Mouse (Mus musculus) heart, postnatal 14 days (tissue): ENCODE measurements around the gene Nostrin. TPM values are rescaled to one million over a fixed set of nuclear protein-coding genes. Genes with fewer than 3 reads are reported as not detected.
A peak's percentile ranks its signal among the peaks of the same experiment; 100 is the strongest.

Experiments used
- DNase-seq, 2 experiments: peaks; one replicate each; pipeline ENCODE4 v3.0.0; 2021 to 2022
- intact Hi-C: fragments of 180-260 bp; cut with DNase I; formaldehyde crosslinking; loops from one replicate; pipeline ENCODE4 v1.15.1; 2025
- long read RNA-seq, 2 experiments: library from polyadenylated mRNA; stranded (forward); transcript quantifications; one replicate each; pipeline ENCODE4 v2.0.0; 2021
- total RNA-seq, 2 experiments: library from RNA; stranded (reverse); gene quantifications; 2 replicates each; pipeline ENCODE4 v1.2.3; 2021

Nostrin gene
- 1 to 10 TPM; 8.1 to 8.6 TPM for total RNA-seq
- long read RNA-seq, experiment 1, transcript Nostrin-201 (16 exons, 1,808 nt), result major isoform, 12 of 13 reads
- long read RNA-seq, experiment 1, partial matches to known transcripts, result 1 of 13 reads
- long read RNA-seq, experiment 1, other reads (novel, unspliced or antisense), result 0 of 13 reads
- long read RNA-seq, experiment 2, transcript Nostrin-201 (16 exons, 1,808 nt), result major isoform, 9 of 9 reads
- long read RNA-seq, experiment 2, partial matches to known transcripts, result 0 of 9 reads
- long read RNA-seq, experiment 2, other reads (novel, unspliced or antisense), result 0 of 9 reads

- peak; percentile 25 to 32 for DNase-seq
- intact Hi-C loops, result loop anchor here (5.0 kb wide), 1 partner anchor 71 kb away; the partner anchor contains the start of gene Spc25
Observed at GRCm38 (mm10) chr2:69135661-69136576, at the start of gene Nostrin. Nostrin (plus strand) TSS chr2:69135800.

GRCm38 (mm10) chr2:69086505-69087260, 48.9 kb upstream of the Nostrin start:
- DNase-seq, result no peak
- intact Hi-C loops, result no loop called here

GRCm38 (mm10) chr2:69095836-69096235, 39.8 kb upstream of the Nostrin start:
- no peak for DNase-seq
- intact Hi-C loops, result no loop called here

DNA sequence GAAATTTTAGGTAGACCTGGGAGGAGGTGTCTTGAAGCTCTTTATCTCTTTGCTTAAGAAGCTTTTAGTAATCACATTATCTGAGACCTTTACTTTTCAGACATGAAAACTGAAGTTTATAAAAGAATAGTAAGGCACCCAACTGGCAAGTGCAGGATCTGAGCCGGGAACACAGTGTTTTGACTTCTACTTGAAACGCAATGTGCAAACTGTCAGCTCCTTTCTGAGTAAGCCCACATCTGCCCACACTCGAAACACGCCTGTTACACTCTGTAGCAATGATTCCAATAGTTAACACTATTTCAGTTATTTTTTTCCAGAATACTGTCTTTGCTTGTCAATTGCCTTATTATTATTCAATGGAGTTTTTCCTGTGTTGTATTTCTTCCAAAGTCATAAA, 38.8 kb upstream of the Nostrin start:
- no peak for DNase-seq

GRCm38 (mm10) chr2:69097526-69097925, 38.1 kb upstream of the Nostrin start:
- DNase-seq, result no peak
- intact Hi-C loops, result no loop called here

More for the DNA sequence above, 38.8 kb upstream of the Nostrin start:
- intact Hi-C loops, result no loop called here

DNA sequence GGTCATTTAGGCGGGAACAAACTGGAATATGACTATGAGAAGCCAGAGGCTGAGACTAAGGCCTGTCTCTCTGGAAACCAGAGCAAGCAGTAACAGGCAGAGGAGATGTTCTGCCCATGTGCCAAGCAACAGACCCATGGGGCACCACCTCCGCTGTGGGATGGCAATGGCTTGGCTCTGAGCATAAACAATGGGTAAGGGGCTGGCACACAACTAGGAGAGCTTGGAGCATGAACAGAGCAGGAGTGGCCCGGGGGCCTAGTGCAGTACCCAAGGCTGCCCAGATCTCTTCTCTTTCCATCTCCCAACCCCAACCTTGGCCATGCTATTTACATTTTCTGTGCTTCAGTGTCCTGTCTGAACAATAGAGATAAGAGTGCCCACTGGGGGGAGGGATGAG, 36.9 kb upstream of the Nostrin start:
- intact Hi-C loops, result no loop called here
- DNase-seq, result no peak

GRCm38 (mm10) chr2:69099147-69099546, 36.5 kb upstream of the Nostrin start:
- no peak for DNase-seq
- intact Hi-C loops, result no loop called here

DNA sequence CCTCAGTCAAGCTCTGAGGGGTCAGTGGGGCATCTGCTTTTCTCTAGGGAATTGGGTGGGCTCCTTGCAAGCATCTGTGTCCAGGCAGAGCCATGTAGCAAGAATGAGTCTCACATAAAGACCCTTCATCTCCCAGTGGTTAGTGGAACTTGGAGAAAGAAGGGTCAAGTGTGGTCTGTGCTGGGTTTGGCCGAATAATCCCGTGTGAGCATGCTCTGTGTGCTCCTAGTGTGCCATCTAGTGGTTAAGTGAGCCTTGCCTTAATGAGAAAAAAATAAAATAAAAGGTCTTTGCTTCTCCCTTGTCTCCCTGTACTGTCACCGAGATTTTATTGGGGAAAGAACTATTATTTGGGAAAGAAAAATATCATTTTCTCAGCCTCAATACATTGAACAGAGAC, 34.9 kb upstream of the Nostrin start:
- intact Hi-C loops, result loop anchor here (1.0 to 5.0 kb wide), 3 partner anchors 58 to 538 kb away; no protein-coding TSS in a partner anchor
- peak; percentile 29 to 66 for DNase-seq

DNA sequence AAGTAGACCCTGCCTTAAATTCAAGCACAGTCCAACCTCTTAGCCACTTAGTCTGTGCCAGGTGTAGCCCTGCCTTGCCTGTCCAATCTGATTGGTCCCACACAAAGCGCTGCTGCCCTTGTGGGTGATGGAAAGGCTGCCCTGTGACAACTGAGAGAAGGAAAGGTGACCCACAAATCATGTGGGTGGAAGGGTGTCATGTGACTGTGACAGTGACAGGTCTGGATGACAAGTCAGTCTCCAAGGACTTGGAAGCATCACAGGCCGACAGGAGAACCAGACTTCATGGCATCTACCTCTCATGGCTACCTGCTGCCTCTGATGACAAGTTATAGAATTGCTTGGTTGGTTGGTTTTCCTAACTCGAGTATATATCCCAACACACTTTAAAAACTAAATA, 32.1 kb upstream of the Nostrin start:
- intact Hi-C loops, result loop anchor here (5.0 kb wide), 2 partner anchors 61 to 541 kb away; no protein-coding TSS in a partner anchor

DNA sequence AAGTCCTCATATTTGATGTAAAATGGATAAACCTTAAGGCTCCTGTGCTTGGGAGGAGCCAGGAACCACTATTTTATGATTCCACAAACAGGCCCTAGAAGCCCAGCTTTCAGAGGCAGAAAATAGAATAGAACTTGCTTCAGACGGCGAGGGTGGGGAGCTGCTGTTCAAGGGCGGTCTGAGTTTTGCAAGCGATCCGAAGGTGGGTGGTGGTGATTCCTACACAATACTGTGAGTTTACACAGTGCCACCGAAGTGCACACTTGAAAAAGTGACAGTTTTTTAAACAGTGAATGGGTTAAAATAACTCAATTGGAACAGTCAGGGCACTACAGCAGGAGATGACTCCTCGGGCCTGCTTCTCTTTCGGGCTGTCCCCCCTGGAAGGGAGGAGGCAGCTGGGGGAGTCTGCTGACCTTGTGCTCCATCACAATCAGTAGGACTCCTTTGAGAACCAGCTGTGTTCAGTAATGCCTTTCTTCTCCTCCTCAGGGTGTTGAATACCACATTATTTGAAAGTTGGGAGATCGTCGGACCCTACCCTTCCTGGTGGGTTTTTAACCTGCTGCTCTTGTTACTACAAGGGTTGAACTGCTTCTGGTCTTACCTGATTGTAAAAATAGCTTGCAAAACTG, 31.0 kb upstream of the Nostrin start:
- intact Hi-C loops, result loop anchor here (5.0 kb wide), 2 partner anchors 62 to 542 kb away; no protein-coding TSS in a partner anchor
- DNase-seq, result no peak

More for the DNA sequence above, 32.1 kb upstream of the Nostrin start:
- no peak for DNase-seq

- no peak for DNase-seq
- intact Hi-C loops, result no loop called here
Observed at GRCm38 (mm10) chr2:69109246-69109645, 26.4 kb upstream of the Nostrin start.

GRCm38 (mm10) chr2:69109710-69110109, 25.9 kb upstream of the Nostrin start:
- peak in 1 of 2 experiments; percentile 29 for DNase-seq
- intact Hi-C loops, result no loop called here

DNA sequence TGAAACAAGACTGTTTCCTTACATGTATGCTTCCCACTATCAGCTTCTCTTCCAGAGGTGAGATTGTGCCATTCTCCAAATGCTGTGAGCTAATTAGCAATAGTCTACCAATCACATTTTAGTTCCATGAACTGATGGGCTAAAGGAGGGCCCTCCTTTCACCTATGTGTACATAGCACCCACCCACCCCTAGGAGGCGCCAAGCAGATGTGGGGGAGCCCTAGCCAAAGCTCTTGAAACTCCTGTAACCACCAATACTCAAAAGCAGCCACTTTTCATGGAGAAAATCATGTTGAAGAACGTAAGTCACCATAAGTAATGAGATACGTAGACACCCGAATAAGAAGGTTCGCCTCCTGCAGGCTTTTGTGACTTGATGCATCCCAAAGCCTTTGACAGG, 23.0 kb upstream of the Nostrin start:
- intact Hi-C loops, result no loop called here
- DNase-seq, result no peak

DNA sequence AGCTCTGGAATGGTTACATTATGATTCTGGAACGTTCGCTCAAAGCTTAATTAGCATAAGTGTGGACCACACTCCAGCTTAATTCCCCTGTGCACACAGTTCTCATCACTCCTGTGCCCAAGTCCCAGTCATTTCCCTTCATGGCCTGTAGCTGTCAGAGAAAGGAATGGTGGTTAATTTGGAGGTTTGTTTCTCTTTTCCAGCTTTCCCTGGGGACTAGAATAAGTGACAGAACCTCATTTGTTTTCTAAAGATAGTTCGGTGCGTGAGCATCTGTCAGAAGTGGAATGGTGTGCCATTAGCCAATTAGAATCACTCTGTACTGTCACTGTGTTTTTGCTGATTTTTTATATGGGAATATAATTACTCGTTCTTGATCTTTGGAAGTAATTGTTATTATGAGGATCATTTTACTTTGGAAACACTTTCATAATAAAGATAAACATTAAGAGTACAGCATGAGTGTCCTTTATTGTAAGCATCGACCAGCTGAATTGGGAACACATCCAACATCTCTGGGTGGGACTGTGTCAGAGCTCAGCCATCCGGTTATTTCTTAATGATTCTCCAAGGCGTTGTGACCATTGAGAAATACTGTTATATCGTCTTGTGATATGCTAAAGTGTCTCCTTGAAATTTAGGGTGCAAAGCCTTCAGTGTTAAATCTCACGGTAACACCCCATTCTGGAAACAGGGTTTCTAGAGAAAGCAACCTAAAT, 21.6 kb upstream of the Nostrin start:
- intact Hi-C loops, result no loop called here
- DNase-seq, result peak; percentile 27 to 28

GRCm38 (mm10) chr2:69115921-69116320, 19.7 kb upstream of the Nostrin start:
- intact Hi-C loops, result no loop called here

DNA sequence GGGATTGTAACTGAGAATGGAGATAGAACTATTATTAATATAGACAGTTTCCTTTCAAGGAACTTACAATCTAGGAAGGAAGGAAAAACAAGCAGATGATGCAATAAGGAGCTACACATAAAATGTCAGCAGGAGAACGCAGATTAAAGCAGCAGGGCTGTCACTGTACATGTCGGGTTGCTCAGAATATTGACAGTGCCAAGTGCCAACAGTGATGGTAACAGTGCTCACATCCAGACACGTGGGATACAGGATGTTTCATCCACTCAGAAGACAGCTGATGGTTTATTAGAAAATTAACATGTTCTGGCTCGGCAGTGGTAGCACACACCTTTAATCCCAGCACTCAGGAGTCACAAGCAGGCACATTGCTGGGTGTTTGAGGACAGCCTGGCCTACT, 18.8 kb upstream of the Nostrin start:
- no peak for DNase-seq
- intact Hi-C loops, result no loop called here

More at GRCm38 (mm10) chr2:69115921-69116320, 19.7 kb upstream of the Nostrin start:
- no peak for DNase-seq

- DNase-seq, result no peak
- intact Hi-C loops, result no loop called here
Observed at GRCm38 (mm10) chr2:69118994-69119393, 16.6 kb upstream of the Nostrin start.

- no peak for DNase-seq
- intact Hi-C loops, result no loop called here
Observed at GRCm38 (mm10) chr2:69119718-69120117, 15.9 kb upstream of the Nostrin start.

DNA sequence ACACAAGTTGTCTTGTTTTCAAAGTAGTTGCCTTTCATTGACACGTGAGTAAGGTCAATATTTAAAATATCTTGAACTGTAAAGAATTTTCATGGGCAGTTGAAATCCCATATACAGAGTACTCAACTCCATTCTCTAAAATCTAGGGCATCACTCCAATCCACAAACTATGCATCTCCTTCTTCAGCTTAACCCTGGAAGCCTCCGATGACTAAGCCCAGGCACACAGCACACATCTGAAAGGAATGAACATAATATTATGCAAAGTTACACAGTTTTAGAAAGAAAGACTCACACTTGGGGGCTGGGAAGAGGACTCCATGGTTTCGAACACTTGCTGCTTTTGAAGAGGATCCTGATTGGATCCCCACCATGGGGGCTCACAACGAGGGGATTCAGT, 13.9 kb upstream of the Nostrin start:
- no peak for DNase-seq
- intact Hi-C loops, result no loop called here
